Mouse (Mus musculus) thymus, postnatal 36 days (tissue): ENCODE measurements around the gene Xylt1.

Experiments used
- DNase-seq, 2 experiments: peaks; one replicate each; pipeline ENCODE4 v3.0.0; 2022; ENCODE audit warnings: mixed read lengths in 2 of 2

The Xylt1 gene

GRCm38 (mm10) chr7:117484589-117484988 is 103.8 kb downstream of the Xylt1 start:
- DNase-seq = no peak

DNA sequence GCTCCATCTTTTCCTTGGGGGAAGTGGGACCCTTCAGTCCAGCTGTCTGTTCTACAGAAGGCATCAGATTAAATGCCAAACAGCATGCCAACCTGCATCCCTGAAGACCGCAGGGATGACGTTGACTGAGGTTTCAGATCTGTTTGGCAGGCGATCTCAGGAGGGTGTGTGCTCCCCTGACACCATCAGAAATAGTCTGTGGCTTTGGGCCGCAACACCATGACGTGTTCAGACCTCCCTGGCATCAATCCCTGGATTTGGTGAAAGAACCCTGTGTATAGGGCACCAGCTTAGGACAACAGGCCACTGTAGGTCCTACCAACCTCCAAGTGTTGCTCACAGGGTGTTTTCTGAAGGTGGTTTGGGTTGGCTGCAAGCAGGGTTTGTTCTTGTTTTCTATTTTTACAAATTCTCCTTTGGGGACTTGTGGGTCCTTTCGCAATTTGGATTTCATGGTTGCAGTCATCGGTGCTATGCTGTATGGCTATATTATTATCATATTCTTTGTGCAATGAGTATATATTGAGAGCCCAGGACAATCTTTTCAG is 104.3 kb downstream of the Xylt1 start:
- no peak for DNase-seq

- DNase-seq = no peak
Observed at GRCm38 (mm10) chr7:117486425-117487172, 105.8 kb downstream of the Xylt1 start.

GRCm38 (mm10) chr7:117487173-117487490 is 106.4 kb downstream of the Xylt1 start:
- no peak for DNase-seq

DNA sequence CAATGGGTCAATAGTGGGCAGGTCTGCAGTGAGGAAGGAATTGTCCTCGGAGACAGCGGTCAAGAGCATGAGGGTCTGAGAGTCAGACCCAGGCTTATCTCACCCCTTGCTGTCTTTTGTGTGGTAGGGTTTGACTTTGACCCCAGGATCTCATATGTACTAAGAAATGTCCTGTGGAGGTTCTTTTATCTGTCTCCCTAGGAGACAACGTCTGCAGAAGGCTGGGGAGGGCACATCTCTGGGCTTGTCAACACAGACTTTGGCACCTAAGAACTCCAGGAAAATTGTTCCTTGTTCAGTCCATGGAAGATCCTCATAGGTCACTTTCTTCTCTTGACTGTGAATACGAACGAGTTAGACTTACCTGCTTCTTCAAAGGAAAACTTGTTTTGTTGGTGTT is 109.2 kb downstream of the Xylt1 start:
- no peak for DNase-seq

GRCm38 (mm10) chr7:117490500-117491205 is 109.9 kb downstream of the Xylt1 start:
- DNase-seq = no peak

DNA sequence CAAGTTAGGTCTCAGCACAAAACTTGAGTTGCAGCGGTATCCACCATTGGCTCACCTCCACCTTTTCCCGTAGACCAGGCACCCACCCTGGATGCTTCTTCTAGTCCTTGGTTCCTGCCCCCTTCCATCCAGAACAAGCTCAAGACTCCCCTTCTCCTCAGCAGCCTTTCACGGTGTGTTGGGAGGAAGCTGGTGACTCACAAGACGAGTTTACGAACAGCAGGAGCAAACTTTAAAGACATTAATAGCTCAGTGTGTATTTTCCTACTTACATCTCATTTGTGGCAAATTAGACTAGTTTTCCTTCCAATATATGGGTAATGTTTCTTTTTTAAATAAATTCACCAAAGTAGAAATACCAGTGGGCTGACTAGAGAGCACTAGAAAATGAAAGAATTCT is 110.7 kb downstream of the Xylt1 start:
- DNase-seq = no peak

GRCm38 (mm10) chr7:117494210-117494609 is 113.4 kb downstream of the Xylt1 start:
- no peak for DNase-seq

DNA sequence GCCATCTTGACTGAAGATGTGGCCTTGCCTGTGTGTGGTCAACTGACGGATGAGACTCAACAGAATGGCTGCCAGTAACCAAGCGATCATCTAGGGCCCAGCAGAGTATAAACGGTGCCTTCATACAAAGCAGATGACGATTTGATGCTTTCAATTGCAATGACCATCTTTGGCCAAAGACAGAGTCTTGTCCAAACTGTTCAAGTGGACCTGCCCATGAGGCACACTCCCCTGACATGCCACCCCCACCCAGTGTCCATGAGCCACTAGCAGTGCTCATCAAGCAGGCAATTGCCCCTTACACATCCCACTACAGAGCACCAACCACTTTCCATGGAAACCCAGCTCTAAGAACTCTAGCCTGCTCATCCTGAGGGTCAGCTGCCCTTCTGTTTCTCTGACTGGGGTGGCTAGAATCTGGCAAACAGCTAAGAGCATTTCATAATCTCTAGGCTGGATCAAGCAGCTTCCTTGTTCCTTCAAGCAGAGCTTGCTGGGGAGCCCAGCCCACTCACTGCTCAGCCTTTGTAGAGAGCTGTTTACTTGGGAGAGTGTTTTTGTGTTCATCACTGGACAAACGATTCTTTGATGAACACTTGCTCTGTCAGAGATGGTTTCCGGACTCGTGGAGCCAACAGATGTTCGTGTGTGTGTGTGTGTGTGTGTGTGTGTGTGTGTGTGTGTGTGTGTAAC is 114.0 kb downstream of the Xylt1 start:
- no peak for DNase-seq

GRCm38 (mm10) chr7:117495751-117496150 is 115.0 kb downstream of the Xylt1 start:
- no peak for DNase-seq

DNA sequence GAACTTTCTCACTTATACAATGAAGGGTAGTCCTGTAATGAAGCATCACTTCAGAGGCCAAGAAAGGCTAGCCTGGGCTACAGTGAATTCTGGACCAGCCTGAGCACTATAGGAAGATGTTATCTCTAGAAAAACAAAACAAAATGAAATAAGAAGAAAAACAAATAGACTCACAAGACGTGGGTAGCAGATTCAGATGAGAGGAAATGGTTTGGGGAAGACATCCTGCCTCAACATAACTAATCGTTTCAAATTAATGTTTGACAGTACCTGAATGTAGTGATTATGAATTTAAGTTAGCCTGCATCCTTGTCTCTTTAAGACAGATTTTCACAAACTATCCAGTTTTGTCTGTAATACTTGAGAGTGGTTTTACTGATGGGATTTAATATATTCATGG is 117.4 kb downstream of the Xylt1 start:
- no peak for DNase-seq

GRCm38 (mm10) chr7:117501355-117502181 is 120.8 kb downstream of the Xylt1 start:
- DNase-seq = no peak

- no peak for DNase-seq
Observed at GRCm38 (mm10) chr7:117502415-117502814, 121.6 kb downstream of the Xylt1 start.

DNA sequence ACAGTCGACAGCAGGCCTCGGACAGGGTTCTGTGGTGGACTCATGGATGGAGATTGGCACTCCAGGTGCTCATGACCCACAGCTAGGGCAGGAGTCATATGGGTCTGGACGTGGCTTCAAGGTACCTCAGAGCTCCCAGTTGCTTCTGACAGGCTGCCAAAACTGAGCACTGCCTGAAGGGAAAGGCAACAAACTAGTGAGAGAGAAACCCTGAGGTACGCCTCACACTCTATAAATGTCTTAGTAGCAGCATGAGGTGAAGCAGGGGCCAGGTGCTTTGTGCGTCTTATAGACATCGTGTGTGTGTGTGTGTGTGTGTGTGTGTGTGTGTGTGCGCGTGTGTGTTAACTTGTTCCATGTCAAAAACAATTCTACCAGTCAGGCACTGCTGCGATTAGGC is 122.9 kb downstream of the Xylt1 start:
- no peak for DNase-seq

DNA sequence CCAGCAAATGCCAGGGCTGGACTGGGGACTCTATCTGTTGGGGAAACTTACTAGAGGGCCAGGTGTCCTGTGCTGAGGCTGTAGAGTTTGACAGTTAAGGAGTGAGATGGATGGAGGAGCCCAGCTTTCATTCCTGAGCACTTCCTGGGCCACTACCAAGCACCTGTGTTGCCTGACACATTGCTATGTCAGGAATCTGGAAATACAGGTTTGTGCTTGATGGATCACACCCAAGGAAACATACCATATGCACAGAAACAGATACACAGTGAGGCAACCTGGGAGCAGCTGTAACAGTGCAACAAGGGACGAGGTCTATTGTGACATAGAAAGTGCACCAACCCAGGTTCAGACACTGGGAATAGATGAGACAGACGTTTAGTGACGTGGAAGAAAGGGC is 125.0 kb downstream of the Xylt1 start:
- no peak for DNase-seq

- DNase-seq = no peak
Observed at GRCm38 (mm10) chr7:117507351-117507750, 126.6 kb downstream of the Xylt1 start.

DNA sequence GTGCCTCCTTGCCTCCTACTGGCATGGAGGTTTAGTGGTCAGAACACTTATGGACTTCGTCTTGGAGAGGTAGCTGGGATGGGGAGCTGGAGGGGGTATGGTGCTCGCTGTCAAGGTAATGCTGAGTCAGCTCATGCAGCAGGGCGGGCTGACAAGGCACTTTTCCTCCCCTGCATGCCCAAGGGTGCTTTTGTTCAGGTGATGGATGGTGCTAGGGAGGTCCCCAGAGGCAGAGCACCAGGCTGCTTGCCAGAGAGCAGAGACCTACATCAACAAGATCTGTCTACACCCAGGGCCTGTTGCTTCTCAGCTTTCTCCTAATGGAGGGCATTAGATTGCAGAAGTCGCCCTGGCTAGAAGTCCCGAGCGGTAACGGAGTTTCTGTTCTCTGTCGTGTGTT is 127.3 kb downstream of the Xylt1 start:
- DNase-seq = no peak

- DNase-seq = no peak
Observed at GRCm38 (mm10) chr7:117510113-117510512, 129.3 kb downstream of the Xylt1 start.

DNA sequence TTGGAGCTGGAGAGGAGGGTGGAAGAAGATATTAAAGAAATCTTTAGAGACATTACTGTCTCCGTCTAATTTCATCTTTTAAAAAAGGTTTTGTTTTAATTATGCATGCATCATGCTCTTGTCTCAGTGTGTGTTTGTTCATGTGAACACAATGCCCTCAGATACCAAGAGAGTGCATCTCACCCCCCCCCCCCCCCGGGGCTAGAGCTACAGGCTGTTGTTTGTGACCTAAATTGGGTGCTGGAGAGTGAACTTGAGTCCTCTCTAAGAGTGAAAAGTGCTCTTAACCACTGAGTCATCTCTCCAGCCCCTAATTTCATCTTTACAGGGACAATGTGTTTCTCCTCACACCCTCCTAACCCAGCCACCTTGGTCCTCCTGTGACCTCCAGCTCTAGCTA is 131.5 kb downstream of the Xylt1 start:
- no peak for DNase-seq

DNA sequence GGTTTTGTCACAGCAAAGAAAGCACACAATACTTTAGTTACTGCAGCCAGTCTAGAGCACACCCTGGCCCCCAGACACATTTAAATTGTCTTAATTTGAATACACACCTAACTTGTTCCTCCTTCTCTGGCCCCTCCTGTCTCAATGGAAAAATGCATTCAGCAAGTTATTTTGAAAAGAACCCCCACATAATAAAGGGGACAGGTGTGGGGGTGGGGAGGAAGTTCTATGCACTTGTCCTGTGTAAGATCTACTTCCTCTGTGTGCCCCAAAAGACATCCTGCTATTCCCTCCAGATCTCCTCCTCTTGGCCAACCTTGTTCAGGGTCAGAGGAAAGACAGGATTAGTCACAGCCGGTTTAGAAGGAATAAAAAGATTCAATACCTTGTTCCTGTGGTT is 135.0 kb downstream of the Xylt1 start:
- no peak for DNase-seq

GRCm38 (mm10) chr7:117516896-117517295 is 136.1 kb downstream of the Xylt1 start:
- no peak for DNase-seq

DNA sequence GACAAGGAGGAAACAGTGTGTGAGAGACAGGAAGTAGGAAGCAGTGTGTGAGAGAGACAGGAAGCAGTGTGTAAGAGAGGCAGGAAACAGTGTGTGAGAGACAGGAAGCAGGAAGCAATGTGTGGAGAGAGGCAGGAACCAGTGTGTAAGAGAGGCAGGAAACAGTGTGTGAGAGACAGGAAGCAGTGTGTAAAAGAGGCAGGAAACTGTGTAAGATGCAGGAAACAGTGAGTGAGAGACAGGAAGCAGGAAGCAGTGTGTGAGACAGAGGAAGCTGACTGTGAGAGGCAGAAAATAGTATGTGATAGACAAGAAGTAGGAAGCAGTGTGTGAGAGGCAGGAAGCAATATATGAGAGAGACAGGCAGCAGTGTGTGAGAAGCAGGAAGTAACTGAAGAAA is 140.6 kb downstream of the Xylt1 start:
- DNase-seq = no peak

DNA sequence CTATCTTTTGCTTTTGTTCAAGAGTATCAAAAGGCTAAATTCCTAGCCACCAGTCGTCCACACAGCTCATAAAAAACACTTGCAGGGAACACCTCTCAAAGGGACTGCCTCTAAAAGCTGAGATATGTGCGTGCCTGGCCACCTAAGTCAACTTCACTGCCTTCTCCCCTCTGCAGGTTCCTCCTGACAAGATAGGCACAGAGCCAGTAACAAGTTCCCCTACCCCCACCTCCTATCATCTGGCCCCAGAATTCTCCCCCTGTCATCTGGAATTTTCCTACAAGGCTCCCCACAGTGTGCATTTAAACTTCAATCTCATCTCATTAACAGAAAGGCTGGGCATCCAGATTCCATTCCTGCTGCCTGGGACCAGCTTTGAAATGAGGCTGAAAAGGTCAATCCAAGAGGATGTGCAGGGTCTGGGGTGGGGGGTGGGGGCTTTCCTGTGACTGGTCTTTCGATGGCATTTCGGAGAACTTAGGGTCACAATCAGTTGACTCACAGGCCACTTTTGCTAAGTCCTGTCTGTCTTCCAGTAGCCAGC is 141.4 kb downstream of the Xylt1 start:
- no peak for DNase-seq
